Mouse (Mus musculus) cerebellum, postnatal 10 days (tissue): ENCODE measurements around the gene Nisch.

Experiments used
- DNase-seq, 2 experiments: peaks; one replicate each; pipeline ENCODE4 v3.0.0; 2021; ENCODE audit warnings: mixed read lengths in 2 of 2

Gene Nisch

DNA sequence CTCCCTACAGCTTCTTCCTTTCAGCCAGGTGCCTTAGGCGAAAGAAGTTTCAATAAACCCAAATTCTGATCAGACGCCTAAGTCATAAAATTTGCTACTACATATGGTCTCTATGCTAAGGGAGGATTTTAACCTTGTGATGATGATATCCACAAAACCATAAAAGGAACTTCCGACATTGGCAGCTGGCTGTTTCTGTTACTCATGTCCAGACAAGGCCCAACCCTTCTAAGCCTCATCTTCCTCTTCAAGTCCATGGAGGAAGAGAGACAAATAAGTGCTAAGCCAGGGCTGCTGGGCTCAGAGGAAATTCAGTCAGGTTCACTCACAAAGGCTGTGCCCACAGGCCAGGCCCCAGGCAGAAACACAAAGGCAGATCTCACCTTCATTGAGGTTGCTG lies 27.4 kb downstream of the Nisch start:
- DNase-seq, result no peak

GRCm38 (mm10) chr14:31188771-31189181 lies 28.0 kb downstream of the Nisch start:
- DNase-seq, result no peak

DNA sequence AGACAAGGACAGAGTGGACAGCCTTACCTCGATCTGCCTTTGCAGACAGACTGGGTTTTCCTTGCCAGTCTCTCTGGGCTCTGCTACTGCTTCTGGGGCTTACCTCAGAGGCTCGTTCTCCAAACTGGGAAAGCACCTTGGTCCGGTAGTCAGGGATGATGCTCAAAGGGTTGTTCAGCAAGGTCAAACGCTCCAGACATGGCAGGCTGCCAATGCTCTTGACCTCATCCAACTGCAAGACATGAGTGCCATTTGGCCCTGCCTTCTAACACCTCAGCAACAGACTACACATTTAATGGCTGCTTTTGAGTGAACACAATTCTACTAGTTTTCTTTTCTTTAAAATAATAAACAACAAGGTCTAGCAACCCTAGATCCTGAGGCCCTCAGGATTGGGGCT lies 30.1 kb downstream of the Nisch start:
- peak in 1 of 2 experiments; percentile 46 for DNase-seq

- no peak for DNase-seq
These were observed 32.6 kb downstream of the Nisch start for GRCm38 (mm10) chr14:31184195-31184594.

DNA sequence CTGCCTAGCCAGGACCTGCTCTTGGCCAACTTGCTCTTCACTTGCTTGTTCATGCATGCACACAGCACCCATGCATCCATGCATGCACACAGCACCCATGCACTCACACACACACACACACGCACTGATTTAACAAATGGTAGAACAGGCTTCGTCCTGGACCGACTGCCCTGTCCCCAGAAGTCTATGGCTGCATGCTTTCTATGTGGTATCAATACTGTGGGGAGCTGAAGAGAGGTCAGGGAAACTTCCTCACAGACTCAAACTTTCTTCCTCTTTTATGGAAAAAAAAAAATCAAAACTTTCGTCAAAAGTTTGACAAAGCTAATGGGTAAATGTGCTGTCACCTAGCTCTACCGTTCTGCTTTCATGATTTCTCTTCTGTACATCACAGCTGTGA lies 33.2 kb downstream of the Nisch start:
- no peak for DNase-seq

- DNase-seq, result no peak
These were observed 33.9 kb downstream of the Nisch start for GRCm38 (mm10) chr14:31182786-31183290.

DNA sequence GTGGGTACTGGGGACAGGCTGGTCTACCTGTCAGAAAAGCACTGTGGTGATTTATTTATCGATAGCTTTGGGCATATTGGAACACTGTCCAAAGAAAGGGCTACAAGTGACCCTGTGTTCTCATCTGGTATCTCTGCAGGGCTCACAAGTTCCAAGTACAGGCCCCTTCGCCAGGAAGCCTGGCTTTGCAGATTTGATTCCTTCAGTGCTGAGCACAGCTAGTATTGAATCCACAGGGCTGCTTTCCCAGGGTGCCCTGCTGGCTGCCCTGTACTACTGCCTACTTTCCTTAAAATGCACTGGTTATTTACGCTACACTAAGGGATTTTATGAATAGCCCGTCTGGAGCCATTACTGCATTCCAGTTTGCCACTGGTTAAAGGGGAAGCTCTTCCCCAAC lies 35.2 kb downstream of the Nisch start:
- DNase-seq, result no peak

GRCm38 (mm10) chr14:31179677-31180365 lies 36.9 kb downstream of the Nisch start:
- DNase-seq, result peak; percentile 68 to 78

DNA sequence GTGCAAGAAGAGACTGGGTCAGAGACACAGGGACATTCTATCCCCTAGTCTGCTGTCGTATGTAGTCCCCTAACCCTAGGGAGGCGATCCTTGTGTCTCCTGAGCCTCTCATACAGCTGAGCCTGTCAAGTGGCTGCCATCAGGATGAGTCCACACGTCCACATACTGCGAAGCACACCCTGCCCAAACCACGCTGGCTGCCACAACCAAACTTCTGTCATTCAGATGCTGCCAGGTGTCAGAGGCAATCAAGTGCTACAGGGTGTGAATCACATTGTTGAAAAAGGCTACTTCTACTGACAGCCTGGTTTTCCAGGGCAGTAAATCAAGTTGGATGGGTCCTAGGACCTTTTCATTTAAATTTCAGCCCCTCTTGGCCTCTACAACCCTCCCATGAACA lies 39.0 kb downstream of the Nisch start:
- DNase-seq, result no peak

- no peak for DNase-seq
These were observed 39.5 kb downstream of the Nisch start for GRCm38 (mm10) chr14:31177287-31177686.

- no peak for DNase-seq
These were observed 43.2 kb downstream of the Nisch start for GRCm38 (mm10) chr14:31173537-31173936.

GRCm38 (mm10) chr14:31172781-31173455 lies 43.8 kb downstream of the Nisch start:
- peak; percentile 60 to 66 for DNase-seq

DNA sequence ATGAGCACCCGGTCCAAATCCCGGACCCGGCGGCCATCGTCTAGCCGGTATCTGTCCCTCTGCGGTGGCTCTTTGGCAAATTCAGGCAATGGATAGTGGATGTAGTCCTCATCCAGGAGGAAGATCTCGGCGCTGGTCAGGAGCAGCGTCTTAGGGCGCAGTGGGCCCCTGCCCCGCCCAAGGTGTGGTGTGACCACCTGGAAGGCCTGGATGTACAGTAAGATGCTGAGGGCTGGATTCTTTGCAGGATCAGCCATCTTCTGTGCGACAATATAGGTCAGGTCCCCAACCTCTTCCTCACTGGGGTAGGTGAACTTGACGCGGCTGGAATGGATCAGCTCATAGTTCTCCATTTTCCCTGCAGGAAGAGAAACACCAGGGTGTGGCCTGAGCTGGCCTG lies 44.9 kb downstream of the Nisch start:
- no peak for DNase-seq

DNA sequence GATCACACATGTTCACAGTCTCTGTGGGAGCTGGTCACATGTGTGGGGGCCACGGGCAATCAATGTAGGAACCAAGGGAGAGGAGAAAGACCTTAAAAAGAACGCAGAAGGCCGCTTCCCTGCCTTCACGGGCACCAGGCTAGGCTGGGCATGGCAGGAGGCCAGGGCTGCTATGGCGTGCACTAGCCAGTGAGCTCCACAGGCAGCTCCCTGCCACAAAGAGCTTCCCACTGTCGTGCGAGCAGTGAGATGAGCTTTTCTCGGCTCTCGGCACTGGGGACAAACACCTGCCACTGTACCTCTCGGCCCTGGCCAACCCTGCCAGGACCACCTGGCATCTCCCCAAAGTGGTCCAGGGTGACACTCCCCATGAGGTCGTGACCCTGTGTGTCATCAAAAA lies 45.4 kb downstream of the Nisch start:
- peak; percentile 84 to 86 for DNase-seq

- DNase-seq, result no peak
These were observed 45.8 kb downstream of the Nisch start for GRCm38 (mm10) chr14:31170963-31171362.

GRCm38 (mm10) chr14:31169508-31169907 lies 47.2 kb downstream of the Nisch start:
- DNase-seq, result no peak

- DNase-seq, result no peak
These were observed 48.3 kb downstream of the Nisch start, which contains the start of gene Stab1 for GRCm38 (mm10) chr14:31168425-31168824. Stab1 (minus strand) TSS chr14:31168641.

- peak; percentile 67 to 76 for DNase-seq
These were observed 49.9 kb downstream of the Nisch start for GRCm38 (mm10) chr14:31166827-31167226.

DNA sequence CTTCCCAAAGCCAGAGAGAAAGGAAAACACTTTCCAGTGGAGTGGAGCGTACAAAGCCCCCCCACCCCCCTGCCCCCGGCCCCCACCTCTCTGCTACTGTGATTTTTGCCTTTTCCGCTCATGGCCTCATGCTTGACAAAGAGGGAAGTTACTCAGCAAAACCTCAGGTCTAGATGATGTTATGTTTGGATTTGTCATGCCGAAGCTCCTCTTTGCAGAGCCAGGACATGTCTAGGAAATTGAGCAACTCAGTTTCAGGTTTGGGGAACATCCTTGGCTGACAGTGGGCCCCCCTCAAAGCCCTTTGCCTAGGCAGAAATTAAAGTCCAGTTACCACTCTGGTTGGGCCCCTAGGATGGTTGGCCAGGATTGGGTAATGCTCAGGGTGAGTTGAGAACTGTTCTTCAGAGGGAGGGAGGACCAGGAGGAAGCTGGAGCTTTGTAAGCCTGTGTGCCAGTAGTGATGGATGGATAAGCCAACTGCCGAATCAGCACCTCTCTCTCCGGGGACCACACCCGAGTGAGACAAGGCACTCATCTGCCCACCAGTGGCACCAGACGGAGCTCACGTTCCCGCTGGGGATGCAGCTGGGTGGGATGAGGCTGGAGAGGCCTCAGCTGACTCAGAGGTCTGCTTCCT lies 50.6 kb downstream of the Nisch start:
- peak; percentile 49 to 67 for DNase-seq

- no peak for DNase-seq
These were observed 51.3 kb downstream of the Nisch start for GRCm38 (mm10) chr14:31165458-31165857.

GRCm38 (mm10) chr14:31165010-31165409 lies 51.7 kb downstream of the Nisch start:
- peak; percentile 60 to 69 for DNase-seq

- peak; percentile 84 to 87 for DNase-seq
These were observed 52.7 kb downstream of the Nisch start for GRCm38 (mm10) chr14:31164067-31164466.

GRCm38 (mm10) chr14:31161638-31162037 lies 55.1 kb downstream of the Nisch start:
- DNase-seq, result peak; percentile 63 to 74

GRCm38 (mm10) chr14:31161191-31161590 lies 55.6 kb downstream of the Nisch start:
- no peak for DNase-seq
